Mouse (Mus musculus) heart, adult 2 months (tissue): ENCODE data around the gene Usp54.
A peak's percentile ranks its signal among the peaks of the same experiment; 100 is the strongest.

Experiments
- CTCF ChIP-seq: fragments of 200-600 bp; IDR thresholded peaks from 2 replicates; pipeline ENCODE4 v1.8.1; 2022; ENCODE audit warnings: antibody characterized with exemption, mild to moderate bottlenecking, moderate library complexity
- POLR2A ChIP-seq: fragments of 200-500 bp; IDR thresholded peaks from 2 replicates; pipeline ENCODE4 v1.6.1; 2011; ENCODE audit warnings: mild to moderate bottlenecking, low read depth, low read length, control low read depth; ENCODE audit not compliant: insufficient read depth

DNA sequence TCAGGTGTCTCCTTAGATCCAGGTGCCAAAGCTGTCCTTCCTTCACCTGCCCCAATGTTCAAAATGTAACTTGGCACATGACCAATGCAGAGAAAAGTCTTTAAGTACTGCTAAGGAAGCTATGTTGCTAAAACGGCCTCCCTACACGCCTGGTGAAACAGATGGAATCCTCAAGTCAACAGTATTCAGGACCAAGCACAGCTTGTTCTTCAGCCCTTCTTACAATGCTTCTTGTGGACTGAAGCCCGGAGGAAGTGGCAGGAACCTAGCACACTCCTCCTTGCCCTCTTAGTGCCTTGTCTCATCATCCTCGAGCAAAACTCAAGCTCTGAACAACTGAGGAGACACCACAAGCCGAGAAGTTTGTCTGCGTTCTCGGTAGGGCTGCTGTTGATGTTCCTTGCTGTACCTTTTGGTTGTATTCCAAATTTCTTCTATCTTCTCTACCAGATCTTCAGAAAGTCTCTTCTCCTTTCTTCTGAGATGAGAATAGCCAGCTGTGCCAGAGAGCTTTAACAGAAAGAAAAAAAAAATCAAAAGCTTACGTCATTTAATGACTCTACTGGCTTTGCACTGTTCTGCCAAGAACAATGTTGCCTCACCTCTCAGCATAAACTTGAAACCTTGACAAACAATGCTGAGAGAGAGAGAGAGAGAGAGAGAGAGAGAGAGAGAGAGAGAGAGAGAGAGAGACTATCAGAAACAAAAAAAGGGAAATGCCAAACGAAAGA is 33.3 kb downstream of the Usp54 start:
- TF ChIP-seq CTCF: no peak
- TF ChIP-seq POLR2A: peak; percentile 46; the same call in 1 of the 2 replicates
